Mouse (Mus musculus) frontal cortex, postnatal 36 days (tissue): Measurements from ENCODE around the gene Gm20388.
A peak's percentile ranks its signal among the peaks of the same experiment; 100 is the strongest.

Source experiments
- DNase-seq, 2 experiments: peaks; one replicate each; pipeline ENCODE4 v3.0.0; 2022; ENCODE audit warnings: low spot score in 2 of 2

The Gm20388 gene

DNA sequence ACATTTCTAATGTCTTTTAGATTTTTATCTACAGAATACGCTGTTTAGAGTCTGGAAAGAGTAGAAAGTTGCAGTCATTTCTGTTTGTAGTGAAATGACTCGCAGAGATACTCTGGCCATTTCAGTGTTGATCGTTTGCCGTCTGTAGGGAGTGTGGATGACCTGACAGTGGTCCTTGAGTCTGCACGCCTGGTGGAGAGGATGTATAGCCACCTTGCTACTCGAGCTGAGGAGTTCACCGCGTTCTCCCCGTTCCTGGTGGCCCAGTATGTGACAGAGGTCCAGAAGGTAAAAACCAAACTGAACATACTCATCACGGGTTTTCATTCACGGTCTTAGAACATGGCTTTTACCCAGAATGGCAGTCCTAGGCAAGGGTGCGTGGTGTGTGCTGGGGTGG lies 4134.3 kb downstream of the Gm20388 start:
- DNase-seq, result no peak

DNA sequence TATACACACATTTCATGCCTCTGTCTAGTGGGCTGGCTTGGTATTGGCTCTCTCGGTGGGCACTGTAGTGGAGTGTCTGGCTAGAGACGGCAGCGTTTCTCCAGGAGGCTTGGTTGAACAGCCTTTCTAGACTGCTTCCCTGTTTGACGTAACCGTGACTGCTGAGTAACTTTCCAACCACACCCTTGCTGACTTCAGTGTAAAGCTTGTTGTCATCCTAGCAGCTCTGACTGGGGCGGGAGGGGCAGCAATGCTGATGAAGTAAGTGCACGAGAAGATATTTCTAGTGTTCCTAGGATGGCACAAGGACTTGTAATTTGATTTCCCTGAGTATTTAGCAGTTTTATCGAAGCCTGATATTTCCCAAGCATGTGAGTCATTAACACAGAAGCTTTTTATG lies 4135.2 kb downstream of the Gm20388 start:
- DNase-seq, result no peak

GRCm38 (mm10) chr8:124052110-124052509 lies 4141.5 kb downstream of the Gm20388 start:
- peak; percentile 74 to 80 for DNase-seq

DNA sequence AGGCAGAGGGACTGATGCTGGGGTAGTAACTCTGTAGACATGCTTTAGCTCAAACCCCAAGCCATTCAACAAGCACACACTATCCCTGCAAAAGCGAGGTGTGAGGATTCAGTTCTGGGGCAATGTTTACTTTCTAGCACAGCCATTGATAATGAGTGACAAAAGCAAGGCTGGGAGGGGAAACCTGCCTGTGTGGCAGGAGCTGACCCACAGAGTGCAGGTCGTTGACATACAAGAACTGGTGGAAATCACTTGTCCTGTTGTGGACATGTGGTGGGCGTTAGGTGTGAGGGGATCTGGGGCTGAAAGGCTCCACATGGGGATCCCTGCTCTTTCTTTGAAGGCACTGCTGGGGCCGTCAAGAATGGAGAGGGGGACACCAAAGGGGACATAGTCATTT lies 4141.9 kb downstream of the Gm20388 start:
- no peak for DNase-seq

DNA sequence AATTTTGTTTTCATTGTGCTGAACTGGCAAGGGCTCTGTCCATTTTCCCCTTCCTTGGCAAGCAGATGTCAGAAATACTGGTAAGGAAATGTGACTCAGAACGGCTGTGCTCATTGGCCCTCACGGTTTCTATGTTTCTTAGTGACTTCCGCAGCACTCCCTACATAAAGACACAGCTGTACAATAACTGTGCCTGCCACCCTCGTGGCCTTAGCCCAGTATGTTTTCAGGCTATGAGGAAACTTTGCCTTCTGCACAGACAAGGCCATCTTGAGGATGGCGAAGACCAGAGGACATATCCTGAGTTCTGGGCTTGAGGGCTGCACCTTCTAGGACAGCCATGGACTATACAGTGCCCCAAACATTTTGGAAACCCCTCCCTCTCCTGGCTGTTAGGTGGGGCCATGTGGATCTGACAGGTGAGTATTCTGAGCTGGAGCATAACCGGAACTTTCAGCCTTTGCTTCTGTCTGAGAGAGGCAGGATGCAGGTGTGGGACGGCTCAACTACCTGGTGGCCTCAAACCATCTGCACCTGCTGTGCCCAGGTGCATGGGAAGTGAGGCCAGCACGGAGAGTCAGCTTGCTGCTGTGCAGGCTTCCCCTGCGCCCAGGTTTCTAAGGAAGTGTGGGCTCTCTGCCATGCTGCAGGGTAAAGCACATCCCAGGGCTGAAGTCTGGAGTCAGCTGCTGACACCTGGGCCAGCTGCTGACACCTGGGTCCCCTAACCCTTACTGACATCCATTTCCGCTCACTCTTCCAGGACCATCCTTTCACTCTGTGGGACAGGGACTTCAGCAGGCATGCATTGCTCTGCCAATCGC lies 4146.4 kb downstream of the Gm20388 start:
- no peak for DNase-seq

DNA sequence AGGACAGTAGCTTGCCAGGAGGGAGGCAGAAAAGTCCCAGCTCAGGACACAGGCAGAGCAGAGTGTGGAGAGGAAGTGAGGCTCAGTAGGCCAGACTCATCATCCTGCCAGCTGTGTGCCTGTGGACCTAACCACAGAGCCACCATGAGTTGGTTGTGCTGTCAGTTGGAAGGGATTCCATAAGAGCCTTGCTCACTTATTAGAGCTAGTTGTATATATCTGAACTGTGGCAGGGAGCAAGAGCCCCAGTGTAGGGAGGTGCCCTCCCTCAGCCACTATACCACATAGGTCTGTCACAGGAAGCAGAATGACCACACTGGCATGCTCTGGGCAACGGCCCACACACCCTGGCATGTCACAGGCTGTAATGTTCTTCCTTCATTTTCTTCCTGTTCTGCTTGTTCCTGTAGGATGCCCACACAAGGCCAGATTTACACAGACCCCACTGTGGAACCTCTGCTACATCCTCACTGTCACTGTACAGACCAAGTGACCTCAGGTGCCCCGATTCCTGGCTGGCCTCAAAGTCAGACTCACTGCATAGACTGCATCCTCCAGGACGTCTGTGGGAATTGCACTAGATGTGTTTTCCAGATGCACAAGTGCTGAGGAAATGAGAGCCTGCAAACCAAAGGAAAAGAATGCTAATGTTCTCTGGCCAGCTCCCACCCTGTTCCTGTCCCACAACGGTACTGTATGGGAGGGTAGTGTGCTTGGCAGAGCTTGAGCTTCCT lies 4155.9 kb downstream of the Gm20388 start:
- no peak for DNase-seq

- no peak for DNase-seq
These were observed 4156.6 kb downstream of the Gm20388 start for GRCm38 (mm10) chr8:124067059-124067750.

GRCm38 (mm10) chr8:124070363-124071324 lies 4160.0 kb downstream of the Gm20388 start:
- peak; percentile 30 to 50 for DNase-seq

- DNase-seq, result no peak
These were observed 4165.3 kb downstream of the Gm20388 start for GRCm38 (mm10) chr8:124075977-124076376.

DNA sequence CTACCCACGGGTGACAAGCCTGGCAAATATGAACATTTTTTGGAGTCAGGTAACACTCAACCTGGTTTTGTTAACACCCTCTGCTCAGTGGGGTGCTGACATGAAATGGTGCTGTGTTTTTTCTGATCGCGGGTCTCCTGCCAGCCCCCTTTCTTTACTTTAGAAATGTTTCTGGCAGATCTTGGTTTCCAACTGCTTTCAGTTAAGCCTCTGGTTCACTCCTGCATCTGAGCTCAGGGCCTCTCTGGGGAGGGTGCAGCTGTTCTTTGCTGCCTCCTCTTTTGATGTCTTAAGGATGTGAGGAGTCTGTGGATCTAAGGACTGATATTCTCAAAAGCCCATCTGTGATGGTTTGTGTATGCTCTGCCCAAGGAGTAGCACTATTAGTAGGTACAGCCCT lies 4165.8 kb downstream of the Gm20388 start:
- no peak for DNase-seq

- no peak for DNase-seq
These were observed 4166.7 kb downstream of the Gm20388 start for GRCm38 (mm10) chr8:124077377-124077776.

DNA sequence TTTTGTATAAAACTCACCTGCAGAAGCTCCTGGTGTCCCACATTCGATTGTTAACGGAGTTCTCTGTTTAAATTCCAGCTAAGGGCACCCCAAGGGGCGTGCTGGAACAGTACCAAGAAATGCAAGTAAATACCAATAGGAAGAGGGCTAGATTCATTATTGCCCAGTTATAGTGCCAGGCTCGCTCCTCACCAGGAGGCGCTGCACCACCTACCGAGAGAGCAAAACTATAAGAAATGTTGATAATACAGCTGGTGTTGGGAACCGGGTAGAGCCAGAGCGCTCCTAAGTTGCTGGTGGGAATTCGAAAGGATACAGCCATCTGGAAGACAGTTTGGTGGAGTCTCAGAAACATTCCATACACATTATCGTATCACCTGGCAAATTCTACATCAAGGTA lies 4167.4 kb downstream of the Gm20388 start:
- DNase-seq, result no peak

DNA sequence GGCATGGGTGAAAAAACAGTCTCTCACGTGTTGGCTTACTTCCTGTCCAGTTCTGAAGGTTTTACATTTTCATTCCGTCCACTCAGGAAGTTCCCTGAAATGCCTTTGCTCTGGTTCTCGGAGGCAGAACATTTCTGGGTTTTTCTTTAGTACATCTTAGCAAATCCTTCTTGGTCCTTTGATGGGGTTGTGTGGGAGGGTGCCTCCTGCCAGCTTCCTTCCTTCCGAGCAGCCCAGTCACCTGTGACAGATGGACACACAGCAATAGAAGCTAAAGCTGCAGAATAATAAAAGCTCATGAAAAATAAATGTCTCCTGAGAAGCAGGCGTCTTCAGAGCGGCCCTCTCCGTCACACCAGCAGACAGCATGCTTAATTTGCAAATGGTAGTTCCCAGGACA lies 4168.3 kb downstream of the Gm20388 start:
- DNase-seq, result peak; percentile 27 to 43

DNA sequence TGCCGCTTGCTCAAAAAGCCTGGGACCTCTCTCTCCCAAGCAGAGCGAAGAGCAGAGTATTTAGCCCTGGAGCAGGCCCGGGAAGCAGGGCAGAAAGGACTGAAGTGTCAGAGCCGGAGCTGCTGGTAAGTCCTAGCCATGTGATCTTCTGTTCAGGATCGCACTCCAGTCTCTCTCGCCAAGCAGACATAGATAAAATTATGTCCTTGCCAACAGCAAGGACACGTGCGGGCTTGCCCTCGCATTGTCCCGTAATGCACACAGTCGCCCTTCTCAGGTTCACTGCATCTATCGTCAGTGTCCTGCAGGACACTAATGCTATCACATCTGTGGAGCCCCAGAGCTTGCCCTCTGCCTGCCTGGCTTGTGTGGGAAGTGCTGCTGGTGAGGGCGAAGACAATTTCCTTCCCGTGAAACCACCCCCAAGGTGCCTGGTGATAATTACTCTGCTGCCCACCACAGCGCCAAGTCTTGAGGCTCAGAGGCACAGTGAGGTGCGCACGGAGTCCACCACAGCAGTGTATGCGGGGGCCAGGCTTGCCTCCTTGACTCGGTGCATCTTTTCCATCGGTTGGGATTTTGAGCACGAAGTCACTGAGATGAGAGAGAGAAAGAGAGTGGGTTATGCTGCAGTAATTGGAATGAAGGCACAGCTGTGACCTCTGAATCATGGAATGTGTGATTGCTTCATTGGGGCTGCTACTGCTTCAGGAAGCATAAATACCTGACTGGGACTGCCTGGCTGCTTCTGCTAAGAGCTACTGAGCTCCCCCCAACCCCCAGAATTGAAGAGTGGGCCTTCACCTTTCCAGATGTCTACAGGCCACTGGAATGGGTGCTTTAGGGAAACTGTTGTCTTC lies 4170.1 kb downstream of the Gm20388 start:
- DNase-seq, result peak; percentile 34 to 42

GRCm38 (mm10) chr8:124082616-124083015 lies 4172.0 kb downstream of the Gm20388 start:
- peak; percentile 31 to 42 for DNase-seq

DNA sequence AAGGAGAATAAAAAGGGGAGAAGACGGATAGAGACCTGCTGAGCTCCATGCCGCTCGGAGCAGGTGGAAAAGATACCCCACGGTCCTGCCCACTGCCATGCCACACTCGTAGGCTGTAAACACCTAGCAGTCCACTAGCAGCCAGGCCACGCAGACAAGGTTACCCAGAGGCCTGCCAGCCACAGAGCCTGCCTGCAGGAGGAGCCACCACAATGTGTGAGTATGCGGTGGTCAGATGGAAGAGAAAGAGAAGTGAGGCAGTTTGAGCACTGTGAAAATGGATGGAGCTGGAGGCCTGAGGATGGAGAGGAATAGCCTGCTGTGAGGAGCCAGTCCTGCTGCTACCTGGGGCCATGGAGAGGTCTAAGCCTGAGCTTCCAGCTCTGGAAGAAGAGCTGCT lies 4173.0 kb downstream of the Gm20388 start:
- DNase-seq, result no peak

DNA sequence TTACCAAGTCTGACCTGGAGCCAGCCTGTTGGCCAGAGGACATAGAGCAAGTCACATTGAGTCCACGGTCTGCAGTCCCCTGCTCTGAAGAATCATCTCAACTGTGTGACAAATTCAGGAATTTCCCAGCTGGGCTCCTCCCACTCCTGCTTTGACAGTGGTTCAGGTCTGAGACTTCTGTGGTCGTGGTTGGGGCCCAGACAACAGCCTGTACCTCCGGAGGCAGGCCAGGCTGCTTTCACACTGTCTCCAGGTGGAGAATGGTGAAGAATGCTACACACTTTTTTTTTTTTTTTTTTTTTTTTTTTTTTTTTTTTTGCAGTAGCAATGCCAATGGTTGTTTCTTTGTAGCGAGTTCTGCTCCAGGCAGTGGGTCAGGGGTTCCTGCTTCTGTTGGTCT lies 4175.0 kb downstream of the Gm20388 start:
- DNase-seq, result no peak

GRCm38 (mm10) chr8:124088092-124088613 lies 4177.5 kb downstream of the Gm20388 start:
- DNase-seq, result no peak

GRCm38 (mm10) chr8:124089016-124089415 lies 4178.4 kb downstream of the Gm20388 start:
- DNase-seq, result no peak

GRCm38 (mm10) chr8:124090473-124090872 lies 4179.8 kb downstream of the Gm20388 start:
- no peak for DNase-seq
